Mouse (Mus musculus) bone marrow macrophage, adult 2 months (primary cell): ENCODE measurements around the gene Map3k21. TPM values are rescaled to one million over a fixed set of nuclear protein-coding genes. Genes with fewer than 3 reads are reported as not detected.

Experiments used
- H3K27ac ChIP-seq: 2 replicates; pipeline ENCODE4 v1.5.1; 2012; ENCODE audit warnings: low read depth, low read length; ENCODE audit not compliant: insufficient read depth
- H3K4me1 ChIP-seq: 2 replicates; pipeline ENCODE4 v1.6.1; 2012; ENCODE audit warnings: low read length; ENCODE audit not compliant: control insufficient read depth, insufficient read depth
- H3K4me3 ChIP-seq: 2 replicates; pipeline ENCODE4 v1.5.1; 2012; ENCODE audit warnings: mild to moderate bottlenecking, low read length, moderate library complexity; ENCODE audit not compliant: insufficient read depth
- CTCF ChIP-seq: IDR thresholded peaks from 2 replicates; pipeline ENCODE4 v1.5.1; 2012; ENCODE audit warnings: low read depth, mild to moderate bottlenecking, low read length, moderate library complexity
- POLR2A ChIP-seq: IDR thresholded peaks from 2 replicates; pipeline ENCODE4 v1.6.1; 2012; ENCODE audit warnings: mild to moderate bottlenecking, low read depth, low read length, borderline replicate concordance
- polyA plus RNA-seq: library from polyadenylated mRNA; stranded (reverse); fragments of >200 nt; gene quantifications from 2 replicates; pipeline ENCODE4 v1.2.4, GENCODE M21; 2012; ENCODE audit not compliant: missing spikeins, insufficient read depth, insufficient read length

The Map3k21 gene
- polyA plus RNA-seq, 1 experiment, result not detected

DNA sequence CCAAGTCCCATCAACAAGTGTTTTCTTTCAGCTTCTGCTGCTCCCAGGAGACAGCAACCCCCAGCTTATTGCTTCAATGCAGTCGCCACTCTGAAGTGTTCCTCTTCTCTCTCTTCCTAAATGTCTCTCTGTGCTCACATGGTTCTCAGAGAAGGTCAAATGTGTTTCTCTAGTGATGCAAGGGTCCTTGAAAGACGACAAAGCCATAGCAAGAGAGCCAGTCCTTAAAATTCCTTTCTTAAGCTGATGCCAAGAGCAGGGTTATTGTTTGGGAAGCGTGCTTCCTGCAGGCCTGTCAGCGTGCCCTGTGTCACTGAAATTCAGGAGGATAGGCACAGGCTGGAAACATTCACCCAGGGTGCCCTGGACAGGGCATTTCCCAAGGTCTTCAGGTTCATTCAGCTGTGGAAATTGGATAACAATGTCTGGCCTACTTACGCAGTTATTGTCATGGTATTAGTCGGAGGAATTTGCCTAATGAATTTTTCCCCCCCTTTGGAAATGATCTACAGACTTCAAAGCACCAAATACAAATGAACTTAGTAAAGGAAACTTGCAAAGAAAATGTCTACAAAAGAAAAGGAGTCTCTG lies 76.8 kb downstream of the Map3k21 start:
- no peaks in the 10 kb centered on the region for H3K4me1 ChIP-seq
- TF ChIP-seq POLR2A, result no peak
- TF ChIP-seq CTCF, result no peak
- H3K27ac ChIP-seq, result no peak overlapping the region
- H3K4me3 ChIP-seq, result no peak overlapping the region

DNA sequence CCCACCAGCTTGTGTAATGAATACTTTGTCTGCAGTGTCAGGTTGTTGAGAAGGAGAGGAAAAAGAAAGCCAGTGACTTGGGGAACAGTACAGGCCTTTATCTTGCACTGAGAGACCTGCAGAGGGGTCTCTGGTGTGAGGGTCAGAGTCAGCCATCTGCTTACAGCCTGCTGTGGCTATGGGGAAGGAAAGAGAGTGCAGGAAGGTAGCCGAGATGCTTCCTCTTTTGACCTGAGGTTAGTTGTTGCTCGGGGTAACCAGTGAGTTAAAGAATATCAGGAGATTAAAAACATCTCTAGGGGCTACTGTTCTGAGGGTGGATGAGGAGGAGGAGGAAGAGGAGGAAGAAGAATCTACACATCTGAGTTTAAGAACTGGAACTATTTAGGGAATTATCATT lies 77.7 kb downstream of the Map3k21 start:
- Histone ChIP-seq H3K27ac (no peak overlapping the region), H3K4me1 (no peaks in the 10 kb centered on the region), H3K4me3 (no peak overlapping the region)
- no peak for TF ChIP-seq CTCF
- TF ChIP-seq POLR2A, result no peak

DNA sequence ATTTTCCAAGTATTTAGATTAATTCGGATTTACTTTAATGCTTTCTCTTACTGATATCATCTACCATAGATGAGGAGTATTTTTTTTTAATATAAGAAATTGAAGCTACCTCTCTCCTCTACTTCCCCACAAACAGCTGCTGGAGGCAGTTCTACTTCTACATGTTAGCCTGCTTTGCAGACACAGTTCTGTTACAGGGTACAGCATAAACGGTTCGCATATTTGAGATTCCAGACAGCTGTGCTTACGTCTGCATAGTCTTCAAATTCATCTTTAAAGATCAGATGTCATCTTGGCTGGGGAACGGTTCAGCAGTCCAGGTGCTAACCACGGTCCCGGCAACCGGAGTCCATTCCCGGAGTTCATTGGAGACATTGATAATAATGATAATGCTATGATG lies 83.4 kb downstream of the Map3k21 start:
- Histone ChIP-seq H3K27ac (no peak overlapping the region), H3K4me3 (no peak overlapping the region), H3K4me1 (no peaks in the 10 kb centered on the region)
- TF ChIP-seq CTCF (no peak), POLR2A (no peak)

DNA sequence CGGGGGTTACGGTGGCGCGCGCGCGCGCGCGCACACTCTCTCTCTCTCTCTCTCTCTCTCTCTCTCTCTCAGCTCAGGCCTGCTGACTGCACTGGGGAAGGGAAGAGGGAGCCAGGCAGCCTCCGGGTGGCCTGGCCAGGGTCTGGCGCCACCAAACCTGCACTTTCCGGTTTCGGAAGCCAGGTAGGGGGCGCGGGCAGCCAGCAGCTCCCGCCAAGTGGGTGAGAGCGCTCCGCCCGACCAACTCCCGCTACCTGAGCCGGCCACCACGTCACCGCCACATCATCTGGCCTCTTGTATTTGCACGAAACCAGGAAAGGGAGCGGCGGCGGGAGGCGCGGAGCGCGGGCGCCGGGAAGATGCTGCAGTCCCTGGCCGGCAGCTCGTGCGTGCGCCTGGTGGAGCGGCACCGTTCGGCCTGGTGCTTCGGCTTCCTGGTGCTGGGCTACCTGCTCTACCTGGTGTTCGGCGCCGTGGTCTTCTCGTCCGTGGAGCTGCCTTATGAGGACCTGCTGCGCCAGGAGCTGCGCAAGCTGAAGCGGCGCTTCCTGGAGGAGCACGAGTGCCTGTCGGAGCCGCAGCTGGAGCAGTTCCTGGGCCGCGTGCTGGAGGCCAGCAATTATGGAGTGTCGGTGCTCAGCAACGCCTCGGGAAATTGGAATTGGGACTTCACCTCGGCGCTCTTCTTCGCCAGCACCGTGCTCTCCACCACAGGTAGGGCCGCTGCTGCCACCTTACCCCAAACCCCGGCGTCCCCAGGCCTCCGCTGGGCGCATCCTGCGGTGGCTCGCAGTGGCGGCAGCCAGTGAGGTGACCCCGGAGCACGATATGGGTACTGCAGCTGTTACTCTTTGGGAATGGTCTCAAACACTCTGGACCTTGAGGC lies 85.1 kb downstream of the Map3k21 start, which contains the start of gene Kcnk1:
Gene Kcnk1 (plus strand): TSS at position 70 of the 886 bp plus-strand sequence.
- H3K4me3 ChIP-seq, result no peak within 1 kb of the TSS

DNA sequence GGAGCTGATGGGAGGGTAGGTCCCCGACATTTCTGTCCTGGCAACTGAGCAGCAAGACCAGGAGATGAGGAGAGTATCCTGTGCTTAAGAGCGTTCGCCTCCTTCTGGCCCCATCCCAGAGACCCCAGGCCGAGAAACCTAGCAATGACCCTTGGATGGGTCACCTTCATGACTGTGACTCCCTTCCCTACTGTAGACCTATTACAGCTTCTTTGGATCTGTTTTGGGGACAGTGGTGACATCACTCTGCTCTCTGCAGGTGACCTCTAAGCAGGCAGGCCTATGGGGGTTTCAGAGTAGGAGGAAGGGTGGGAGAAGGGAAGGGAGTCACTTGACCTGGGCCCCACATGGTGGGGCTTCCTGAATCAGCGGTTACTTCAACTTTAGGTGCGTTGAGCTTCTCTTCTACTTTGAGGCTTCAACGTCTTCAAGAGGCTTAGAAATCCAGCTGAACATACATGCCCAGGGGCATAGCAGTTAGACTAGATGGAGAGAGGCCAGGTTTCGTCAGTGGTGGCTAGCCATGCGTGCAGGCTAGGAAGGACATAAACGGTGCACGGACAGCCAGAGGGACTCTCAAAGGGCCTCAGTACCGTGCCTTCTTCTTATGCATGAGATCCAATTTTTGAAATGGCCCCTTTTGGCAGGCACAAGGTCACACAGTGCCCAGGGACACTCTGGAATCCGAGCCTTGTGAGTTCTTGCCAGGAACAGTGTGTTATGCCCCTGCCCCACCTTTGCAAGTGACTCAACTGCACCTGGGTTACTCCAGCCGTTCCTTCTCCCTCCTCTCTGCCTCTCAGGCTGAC lies 86.0 kb downstream of the Map3k21 start:
- TF ChIP-seq CTCF (no peak), POLR2A (no peak)
- no peak overlapping the region for H3K4me3 ChIP-seq

More for the DNA sequence above, 85.1 kb downstream of the Map3k21 start, which contains the start of gene Kcnk1:
- TF ChIP-seq POLR2A (no peak), CTCF (no peak)
- Histone ChIP-seq H3K4me1 (no peaks in the 10 kb centered on the region), H3K27ac (no peak within 1 kb of the TSS)

DNA sequence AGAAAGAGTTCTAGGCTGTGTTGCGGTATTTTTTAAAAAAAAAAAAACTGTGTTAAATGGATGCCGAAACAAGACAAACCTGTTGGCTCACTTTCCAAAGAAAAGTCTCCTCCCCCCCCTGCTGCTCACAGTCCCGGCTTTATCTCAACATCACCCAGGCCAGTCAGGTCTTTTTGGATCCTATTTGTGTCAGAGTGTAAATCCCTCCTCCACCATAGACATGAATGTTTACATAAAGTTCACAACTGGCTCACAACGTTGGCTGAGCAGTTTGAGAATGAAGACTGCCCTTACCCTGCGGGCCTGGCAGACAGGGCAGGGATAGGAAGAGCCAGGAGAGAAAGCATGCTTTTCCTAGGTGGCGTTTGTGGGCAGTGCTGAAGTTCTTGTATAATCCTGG lies 86.7 kb downstream of the Map3k21 start:
- H3K27ac ChIP-seq, result no peak overlapping the region
- no peak for TF ChIP-seq POLR2A
- TF ChIP-seq CTCF, result no peak
- H3K4me3 ChIP-seq, result no peak overlapping the region
- H3K4me1 ChIP-seq, result no peaks in the 10 kb centered on the region

More for the DNA sequence above, 86.0 kb downstream of the Map3k21 start:
- no peaks in the 10 kb centered on the region for H3K4me1 ChIP-seq
- H3K27ac ChIP-seq, result no peak overlapping the region

Other genes with a start within 250 kb of the Map3k21 start
- 0.92 and 1.2 TPM in 2 replicates for gene Map10, start 240.6 kb upstream of the Map3k21 start, polyA plus RNA-seq
- 39.6 and 42.1 TPM in 2 replicates for gene Ntpcr, start 180.5 kb upstream of the Map3k21 start, polyA plus RNA-seq
- gene Pcnx2, start 12.1 kb upstream of the Map3k21 start, polyA plus RNA-seq, result not detected in 2 replicates
- gene Kcnk1, start 84.7 kb downstream of the Map3k21 start, polyA plus RNA-seq, result not detected in 2 replicates